Mouse (Mus musculus): ENCODE measurements around the gene Vasn. TPM values are rescaled to one million over a fixed set of nuclear protein-coding genes. Genes with fewer than 3 reads are reported as not detected.

Gene Vasn
- polyA plus RNA-seq, 1 experiment from 2014 or later = 20.2 TPM

GRCm38 (mm10) chr16:4649692-4650091 is 10.0 kb downstream of the Vasn start:
- WGBS = 88% methylated on average over 11 of the region's 11 CpGs
- DNase-seq (ENCODE audit: low spot score) (no peak), ATAC-seq (ENCODE audit: insufficient number of reproducible peaks, low FRiP score, low TSS enrichment, low read depth) (no peak)
- Histone ChIP-seq H3K4me2 (ENCODE audit: low read depth, severe bottlenecking) (no peak overlapping the region), H3K4me3 (ENCODE audit: low read depth, low read length) (no peak overlapping the region), H3K9me3 (ENCODE audit: control insufficient read depth, low read length) (no peaks in the 10 kb centered on the region), H3K27me3 (ENCODE audit: control insufficient read depth, insufficient read depth, low read length) (no peaks in the 10 kb centered on the region), H3K27ac (replicated peaks; ENCODE audit: low read depth, low read length) (no peak overlapping the region; the same call in 1 of the 2 replicates), H3K9ac (ENCODE audit: low read length) (no peak overlapping the region), H3K36me3 (ENCODE audit: control insufficient read depth, insufficient read depth, low read length) (peaks cover 28% of the 10 kb centered on the region), H3K4me1 (ENCODE audit: control insufficient read depth, insufficient read depth, low read length) (peaks cover 81% of the 10 kb centered on the region)

DNA sequence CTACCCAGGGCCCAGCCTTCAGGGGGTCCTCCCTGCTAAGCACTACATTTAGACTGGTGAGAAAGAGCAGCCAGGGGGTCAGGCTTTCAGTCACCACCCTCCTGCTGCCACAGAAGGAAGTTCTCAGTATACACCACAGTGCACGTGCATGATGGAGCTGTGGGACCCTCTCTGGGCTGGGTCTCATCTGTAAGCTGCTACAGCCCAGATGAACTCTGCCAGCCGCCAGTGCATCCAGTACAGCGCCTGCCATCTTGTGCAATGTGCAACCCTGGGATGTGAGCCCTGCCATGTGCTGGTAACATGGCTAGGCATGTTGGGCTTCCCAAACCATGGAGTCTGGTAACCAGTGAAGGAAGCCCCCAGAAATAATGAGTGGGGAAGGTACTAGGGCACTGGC is 10.4 kb downstream of the Vasn start:
- DNase-seq (ENCODE audit: low spot score) (no peak), ATAC-seq (ENCODE audit: insufficient number of reproducible peaks, low FRiP score, low TSS enrichment, low read depth) (no peak)
- Histone ChIP-seq H3K9ac (ENCODE audit: low read length) (no peak overlapping the region), H3K27me3 (ENCODE audit: control insufficient read depth, insufficient read depth, low read length) (no peaks in the 10 kb centered on the region), H3K27ac (replicated peaks; ENCODE audit: low read depth, low read length) (peak overlapping the region; percentile 10; the same call in 1 of the 2 replicates), H3K4me3 (ENCODE audit: low read depth, low read length) (no peak overlapping the region), H3K36me3 (ENCODE audit: control insufficient read depth, insufficient read depth, low read length) (peaks cover 30% of the 10 kb centered on the region), H3K4me2 (ENCODE audit: low read depth, severe bottlenecking) (no peak overlapping the region), H3K9me3 (ENCODE audit: control insufficient read depth, low read length) (no peaks in the 10 kb centered on the region), H3K4me1 (ENCODE audit: control insufficient read depth, insufficient read depth, low read length) (peaks cover 84% of the 10 kb centered on the region)
- 75% methylated on average over 3 of the region's 3 CpGs for WGBS

GRCm38 (mm10) chr16:4651081-4651480 is 11.3 kb downstream of the Vasn start:
- Histone ChIP-seq H3K27me3 (ENCODE audit: control insufficient read depth, insufficient read depth, low read length) (no peaks in the 10 kb centered on the region), H3K4me2 (ENCODE audit: low read depth, severe bottlenecking) (no peak overlapping the region), H3K4me3 (ENCODE audit: low read depth, low read length) (no peak overlapping the region), H3K36me3 (ENCODE audit: control insufficient read depth, insufficient read depth, low read length) (peaks cover 27% of the 10 kb centered on the region), H3K9me3 (ENCODE audit: control insufficient read depth, low read length) (no peaks in the 10 kb centered on the region), H3K4me1 (ENCODE audit: control insufficient read depth, insufficient read depth, low read length) (peaks cover 86% of the 10 kb centered on the region), H3K9ac (ENCODE audit: low read length) (peak overlapping the region; percentile 40; the same call in 1 of the 2 replicates), H3K27ac (replicated peaks; ENCODE audit: low read depth, low read length) (peak overlapping the region; percentile 92)
- WGBS = 50% methylated on average over 1 of the region's 1 CpGs
- ATAC-seq (ENCODE audit: insufficient number of reproducible peaks, low FRiP score, low TSS enrichment, low read depth) = no peak
- no peak for DNase-seq (ENCODE audit: low spot score)

GRCm38 (mm10) chr16:4651624-4652023 is 11.9 kb downstream of the Vasn start:
- H3K4me3 ChIP-seq (ENCODE audit: low read depth, low read length) = no peak overlapping the region
- peak overlapping the region; percentile 21; the same call in 1 of the 2 replicates for H3K4me2 ChIP-seq (ENCODE audit: low read depth, severe bottlenecking)
- H3K9me3 ChIP-seq (ENCODE audit: control insufficient read depth, low read length) = no peaks in the 10 kb centered on the region
- H3K27ac ChIP-seq (replicated peaks; ENCODE audit: low read depth, low read length) = peak overlapping the region; percentile 92
- ATAC-seq (ENCODE audit: insufficient number of reproducible peaks, low FRiP score, low TSS enrichment, low read depth) (peak; percentile 89), DNase-seq (ENCODE audit: low spot score) (peak; percentile 91)
- peak overlapping the region; percentile 40; the same call in 1 of the 2 replicates for H3K9ac ChIP-seq (ENCODE audit: low read length)
- H3K4me1 ChIP-seq (ENCODE audit: control insufficient read depth, insufficient read depth, low read length) = peaks cover 86% of the 10 kb centered on the region
- no peaks in the 10 kb centered on the region for H3K27me3 ChIP-seq (ENCODE audit: control insufficient read depth, insufficient read depth, low read length)
- 23% methylated on average over 7 of the region's 7 CpGs for WGBS
- peaks cover 25% of the 10 kb centered on the region for H3K36me3 ChIP-seq (ENCODE audit: control insufficient read depth, insufficient read depth, low read length)

- Histone ChIP-seq H3K27me3 (ENCODE audit: control insufficient read depth, insufficient read depth, low read length) (no peaks in the 10 kb centered on the region), H3K4me1 (ENCODE audit: control insufficient read depth, insufficient read depth, low read length) (peaks cover 84% of the 10 kb centered on the region), H3K27ac (replicated peaks; ENCODE audit: low read depth, low read length) (peak overlapping the region; percentile 92), H3K4me2 (ENCODE audit: low read depth, severe bottlenecking) (no peak overlapping the region; the same call in 1 of the 2 replicates), H3K36me3 (ENCODE audit: control insufficient read depth, insufficient read depth, low read length) (peaks cover 23% of the 10 kb centered on the region; the same call in 1 of the 2 replicates), H3K9ac (ENCODE audit: low read length) (0 out of 2 replicates have a peak overlapping the region, but pooled peaks have one; percentile 32), H3K9me3 (ENCODE audit: control insufficient read depth, low read length) (no peaks in the 10 kb centered on the region), H3K4me3 (ENCODE audit: low read depth, low read length) (no peak overlapping the region)
- peak; percentile 56 for DNase-seq (ENCODE audit: low spot score)
- 48% methylated on average over 4 of the region's 4 CpGs for WGBS
- ATAC-seq (ENCODE audit: insufficient number of reproducible peaks, low FRiP score, low TSS enrichment, low read depth) = no peak
Observed at GRCm38 (mm10) chr16:4652707-4653416, 13.1 kb downstream of the Vasn start.

GRCm38 (mm10) chr16:4654706-4655105 is 15.0 kb downstream of the Vasn start:
- WGBS = 81% methylated on average over 10 of the region's 10 CpGs
- Histone ChIP-seq H3K4me1 (ENCODE audit: control insufficient read depth, insufficient read depth, low read length) (peaks cover 87% of the 10 kb centered on the region), H3K27me3 (ENCODE audit: control insufficient read depth, insufficient read depth, low read length) (no peaks in the 10 kb centered on the region), H3K9me3 (ENCODE audit: control insufficient read depth, low read length) (no peaks in the 10 kb centered on the region), H3K27ac (replicated peaks; ENCODE audit: low read depth, low read length) (peak overlapping the region; percentile 62; the same call in 1 of the 2 replicates), H3K4me2 (ENCODE audit: low read depth, severe bottlenecking) (no peak overlapping the region), H3K4me3 (ENCODE audit: low read depth, low read length) (no peak overlapping the region), H3K36me3 (ENCODE audit: control insufficient read depth, insufficient read depth, low read length) (peaks cover 9% of the 10 kb centered on the region; the same call in 1 of the 2 replicates), H3K9ac (ENCODE audit: low read length) (no peak overlapping the region)
- DNase-seq (ENCODE audit: low spot score) (no peak), ATAC-seq (ENCODE audit: insufficient number of reproducible peaks, low FRiP score, low TSS enrichment, low read depth) (no peak)

DNA sequence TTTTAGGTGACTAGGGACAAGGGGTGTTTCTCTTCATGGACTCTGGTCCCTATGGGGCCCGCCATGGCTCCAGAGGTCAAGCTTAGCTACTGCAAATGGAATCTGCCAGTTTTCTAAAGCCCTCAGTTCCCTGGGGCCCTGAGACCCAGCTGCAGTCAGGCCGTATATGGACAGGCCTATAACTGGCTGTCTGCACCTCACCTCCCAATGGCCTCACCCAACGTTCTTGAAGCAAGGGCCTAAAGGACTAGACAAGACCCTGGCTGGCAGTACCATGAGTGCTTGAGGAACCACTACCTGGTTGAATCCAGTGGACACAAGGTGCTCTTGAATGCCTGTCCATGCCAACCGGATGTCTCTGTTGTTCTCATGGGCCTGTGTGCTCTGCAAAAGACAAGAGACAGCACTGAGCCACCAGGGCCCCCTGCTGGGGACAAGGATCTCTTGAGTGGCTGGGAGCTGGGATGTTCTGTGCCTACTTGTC is 15.6 kb downstream of the Vasn start:
- H3K9me3 ChIP-seq (ENCODE audit: control insufficient read depth, low read length) = no peaks in the 10 kb centered on the region
- H3K9ac ChIP-seq (ENCODE audit: low read length) = no peak overlapping the region
- WGBS = 68% methylated on average over 4 of the region's 4 CpGs
- H3K36me3 ChIP-seq (ENCODE audit: control insufficient read depth, insufficient read depth, low read length) = peaks cover 5% of the 10 kb centered on the region; the same call in 1 of the 2 replicates
- H3K27ac ChIP-seq (replicated peaks; ENCODE audit: low read depth, low read length) = peak overlapping the region; percentile 97
- ATAC-seq (ENCODE audit: insufficient number of reproducible peaks, low FRiP score, low TSS enrichment, low read depth) (no peak), DNase-seq (ENCODE audit: low spot score) (no peak)
- no peak overlapping the region for H3K4me2 ChIP-seq (ENCODE audit: low read depth, severe bottlenecking)
- no peak overlapping the region for H3K4me3 ChIP-seq (ENCODE audit: low read depth, low read length)
- H3K4me1 ChIP-seq (ENCODE audit: control insufficient read depth, insufficient read depth, low read length) = peaks cover 84% of the 10 kb centered on the region
- H3K27me3 ChIP-seq (ENCODE audit: control insufficient read depth, insufficient read depth, low read length) = no peaks in the 10 kb centered on the region

GRCm38 (mm10) chr16:4655764-4656570 is 16.2 kb downstream of the Vasn start:
- ATAC-seq (ENCODE audit: insufficient number of reproducible peaks, low FRiP score, low TSS enrichment, low read depth) (no peak), DNase-seq (ENCODE audit: low spot score) (no peak)
- H3K4me2 ChIP-seq (ENCODE audit: low read depth, severe bottlenecking) = no peak overlapping the region
- WGBS = 28% methylated on average over 11 of the region's 11 CpGs
- H3K27me3 ChIP-seq (ENCODE audit: control insufficient read depth, insufficient read depth, low read length) = no peaks in the 10 kb centered on the region
- H3K4me3 ChIP-seq (ENCODE audit: low read depth, low read length) = no peak overlapping the region
- H3K9me3 ChIP-seq (ENCODE audit: control insufficient read depth, low read length) = no peaks in the 10 kb centered on the region
- peaks cover 7% of the 10 kb centered on the region; the same call in 1 of the 2 replicates for H3K36me3 ChIP-seq (ENCODE audit: control insufficient read depth, insufficient read depth, low read length)
- H3K9ac ChIP-seq (ENCODE audit: low read length) = 0 out of 2 replicates have a peak overlapping the region, but pooled peaks have one; percentile 5
- peaks cover 78% of the 10 kb centered on the region for H3K4me1 ChIP-seq (ENCODE audit: control insufficient read depth, insufficient read depth, low read length)
- H3K27ac ChIP-seq (replicated peaks; ENCODE audit: low read depth, low read length) = peak overlapping the region; percentile 97
